Mouse (Mus musculus) gonadal fat pad, adult 2 months (tissue): ENCODE results near the gene Zxdb. TPM values are rescaled to one million over a fixed set of nuclear protein-coding genes. Genes with fewer than 3 reads are reported as not detected.
"Not testable (repeated sequence)": the region's sequence is repeated elsewhere in the genome, so short reads cannot be mapped to it uniquely, and the experiment has no call there.

Experiments used
- DNase-seq: peaks from one replicate; pipeline ENCODE4 v3.0.0-alpha.2; 2012; ENCODE audit warnings: low read depth
- polyA plus RNA-seq: library from polyadenylated mRNA; depleted of rRNA; stranded (reverse); fragments of >200 nt; gene quantifications from 2 replicates; pipeline ENCODE4 v1.2.3, GENCODE M21; 2012; rRNA removed

Gene Zxdb
- polyA plus RNA-seq = 3.8 and 5.4 TPM in 2 replicates

DNA sequence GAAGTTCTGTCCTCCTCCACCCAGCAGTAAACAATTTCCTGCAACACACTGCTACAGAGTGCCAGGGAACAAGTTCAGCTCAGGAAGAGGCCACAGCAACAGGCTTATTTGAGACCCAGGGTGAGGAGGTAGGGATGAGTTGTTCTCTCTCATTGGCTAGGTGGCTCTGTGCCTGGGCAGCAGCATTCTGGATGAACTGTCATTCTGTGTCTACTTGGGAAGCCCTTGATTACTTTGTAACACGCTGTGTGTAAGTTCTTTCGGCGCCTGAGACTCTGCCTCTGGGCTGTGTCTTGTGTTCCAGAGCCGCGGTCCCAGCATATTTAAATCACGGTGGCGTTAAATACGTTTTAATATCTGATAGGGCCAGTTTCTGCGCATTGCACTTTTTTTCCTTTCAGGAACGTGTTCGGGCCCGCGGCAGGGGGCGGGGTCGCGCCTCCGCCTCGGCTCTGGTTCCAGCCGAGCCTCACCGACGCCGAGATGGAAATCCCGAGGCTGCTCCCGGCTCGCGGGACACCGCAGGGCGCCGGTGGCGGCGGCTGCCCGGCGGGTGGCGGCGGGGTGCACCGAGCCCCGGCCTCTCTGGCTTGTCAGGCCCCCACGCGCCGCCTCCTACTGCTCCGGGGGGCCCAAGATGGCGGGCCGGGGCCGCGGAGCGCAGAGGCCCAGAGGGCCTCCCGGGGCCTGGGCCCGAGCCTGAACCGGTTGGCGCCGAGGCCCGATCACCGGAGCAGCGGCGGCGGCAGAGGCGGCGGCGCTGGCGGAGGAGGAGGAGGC is at the start of gene Zxdb:
Gene Zxdb, plus strand, starts transcription at position 378 of the 780 bp plus-strand sequence.
- not testable (repeated sequence) for DNase-seq

DNA sequence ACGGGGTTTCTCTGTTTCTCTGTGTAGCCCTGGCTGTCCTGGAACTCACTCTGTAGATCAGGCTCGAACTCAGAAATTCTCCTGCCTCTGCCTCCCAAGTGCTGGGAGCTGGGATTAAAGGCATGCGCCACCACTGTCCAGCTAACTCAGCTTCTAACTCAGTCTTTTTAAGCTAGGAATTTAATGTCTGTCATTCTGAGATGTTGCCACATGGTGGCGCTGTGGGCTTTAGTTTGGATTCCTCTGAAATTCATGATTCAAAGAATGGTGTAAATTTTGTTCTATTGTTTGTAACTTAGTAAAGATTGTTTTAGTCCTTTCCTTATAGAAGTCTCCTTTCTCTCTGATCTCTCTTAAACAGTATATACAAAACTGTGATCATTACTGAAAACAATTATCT is 49.4 kb upstream of the Zxdb start:
- no peak for DNase-seq

- not testable (repeated sequence) for DNase-seq
Measured at GRCm38 (mm10) chrX:94681581-94681980, 42.8 kb upstream of the Zxdb start.

GRCm38 (mm10) chrX:94689593-94689992 is 34.8 kb upstream of the Zxdb start:
- not testable (repeated sequence) for DNase-seq

DNA sequence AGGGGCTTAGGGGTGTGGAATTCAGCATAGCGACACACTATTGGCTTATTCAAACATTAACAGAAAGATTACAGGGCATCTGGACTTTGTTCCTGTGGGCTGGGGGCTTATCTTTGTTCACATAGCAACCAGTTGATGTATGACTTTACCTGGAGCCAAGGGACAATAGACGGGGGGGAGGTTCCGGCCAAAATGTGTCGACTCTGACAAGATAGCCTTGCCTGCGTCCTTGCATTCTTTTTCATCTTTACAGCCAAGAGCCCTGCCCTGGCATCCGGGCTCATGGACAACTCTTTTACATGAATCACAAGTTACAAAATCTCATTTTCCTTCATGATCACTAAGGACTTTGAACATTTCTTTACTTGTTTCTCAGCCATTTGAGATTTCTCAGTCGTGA is 17.7 kb upstream of the Zxdb start:
- DNase-seq = not testable (repeated sequence)

DNA sequence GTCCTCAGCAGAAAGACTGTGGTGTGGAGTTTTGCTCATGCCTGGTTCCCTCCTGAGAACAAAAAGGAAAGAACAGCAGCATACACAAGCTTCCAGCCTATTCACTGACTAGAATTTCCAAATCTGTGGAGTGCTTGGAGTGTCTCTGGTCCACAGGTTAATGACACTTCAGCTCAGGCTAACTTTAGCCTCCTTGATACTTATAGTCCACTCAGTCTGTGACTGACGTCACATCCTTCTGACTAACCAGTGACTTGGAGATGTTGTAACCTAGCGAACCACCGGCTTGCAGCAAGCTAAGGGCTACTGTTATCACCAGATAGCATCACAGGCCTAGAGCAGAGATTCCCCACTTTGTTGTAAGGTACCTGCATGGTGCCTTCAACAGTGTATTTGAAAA is 14.6 kb upstream of the Zxdb start:
- DNase-seq = not testable (repeated sequence)

DNA sequence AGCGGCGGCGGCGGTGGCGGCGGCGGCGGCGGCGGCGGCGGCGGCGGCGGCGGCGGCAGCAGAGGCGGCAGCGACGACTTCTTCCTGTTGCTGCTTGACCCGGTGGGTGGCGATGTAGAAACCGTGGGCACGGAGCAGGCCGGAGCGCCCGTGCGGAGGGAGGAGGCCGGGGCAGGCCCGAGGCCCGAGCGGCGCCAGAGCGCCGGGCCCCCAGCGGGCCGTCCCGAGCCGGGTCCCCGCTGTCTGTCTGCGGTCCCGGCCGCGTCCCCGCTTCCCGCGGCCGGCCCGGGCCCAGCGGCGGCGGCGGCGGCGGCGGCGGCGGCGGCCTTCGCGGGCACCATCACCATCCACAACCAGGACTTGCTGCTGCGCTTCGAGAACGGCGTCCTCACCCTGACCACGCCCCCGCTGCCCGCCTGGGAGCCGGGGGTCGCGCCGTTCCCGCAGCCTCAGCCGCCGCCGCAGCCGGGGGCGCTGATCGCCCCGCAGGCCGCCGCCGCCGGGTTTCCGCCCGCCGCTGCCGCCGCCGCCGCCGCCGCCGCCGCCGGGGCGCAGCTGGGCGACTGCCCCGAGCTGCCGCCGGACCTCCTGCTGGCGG is 702 bp downstream of the Zxdb start:
- not testable (repeated sequence) for DNase-seq

- DNase-seq = not testable (repeated sequence)
Measured at GRCm38 (mm10) chrX:94725627-94726083, 1.3 kb downstream of the Zxdb start.

DNA sequence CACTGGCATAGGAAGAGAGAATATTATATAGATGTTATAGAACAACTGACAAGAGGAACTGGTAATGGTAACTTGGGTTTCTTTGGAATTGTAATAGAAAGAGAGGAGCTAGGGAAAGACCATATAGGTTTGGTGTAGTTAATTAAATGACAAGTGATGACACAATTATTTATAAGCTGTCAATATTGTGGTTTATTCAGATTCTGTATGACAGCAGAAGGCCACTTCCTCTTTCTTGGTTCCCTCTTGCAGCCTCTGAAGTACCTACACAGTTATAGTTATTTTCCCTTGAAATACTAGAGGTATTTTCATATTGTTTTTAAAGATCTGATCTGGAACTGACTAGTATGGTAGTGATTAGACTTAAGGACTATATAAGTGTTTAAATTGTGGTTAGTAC is 7.2 kb downstream of the Zxdb start:
- DNase-seq = no peak

GRCm38 (mm10) chrX:94753733-94754132 is 29.4 kb downstream of the Zxdb start:
- no peak for DNase-seq

- DNase-seq = no peak
Measured at GRCm38 (mm10) chrX:94759959-94760358, 35.6 kb downstream of the Zxdb start.

- DNase-seq = no peak
Measured at GRCm38 (mm10) chrX:94773876-94774275, 49.5 kb downstream of the Zxdb start.

Other genes with a start within 250 kb of the Zxdb start
- 512 and 568 TPM in 2 replicates for gene Maged1, start 182.4 kb upstream of the Zxdb start, polyA plus RNA-seq
- 27.5 and 33.0 TPM in 2 replicates for gene Gspt2, start 88.5 kb upstream of the Zxdb start, polyA plus RNA-seq